Mouse (Mus musculus): ENCODE measurements around the gene Pakap.
"Not testable (repeated sequence)": the region's sequence is repeated elsewhere in the genome, so short reads cannot be mapped to it uniquely, and the experiment has no call there.

GRCm38 (mm10) chr4:57888978-57889377, 321.0 kb downstream of the Pakap start:
- TF ChIP-seq CTCF (IDR thresholded peaks at IDR 0.05; ENCODE audit: low read depth, low read length); POLR2AphosphoS5 (IDR thresholded peaks at IDR 0.05; ENCODE audit: insufficient replicate concordance, low read depth, low read length); GATA1 (IDR thresholded peaks at IDR 0.05; ENCODE audit: borderline replicate concordance, low read length); GATA2 (IDR thresholded peaks at IDR 0.05; ENCODE audit: borderline replicate concordance, low read depth, low read length); TAL1 (conservative IDR thresholded peaks at IDR 0.05; ENCODE audit: low read depth, low read length): not testable (repeated sequence)

All from G1E (cell line).